Mouse (Mus musculus): ENCODE results near the gene Ddx21. TPM values are rescaled to one million over a fixed set of nuclear protein-coding genes. Genes with fewer than 3 reads are reported as not detected.

Ddx21 gene
- polyA plus RNA-seq, 1 experiment from 2014 or later = 37.1 TPM

- ATAC-seq (replicated peaks; ENCODE audit: low FRiP score, low TSS enrichment, low read depth) (no peak), DNase-seq (ENCODE audit: low spot score) (no peak)
- H3K9me3 ChIP-seq (ENCODE audit: control insufficient read depth, low read length) = no peaks in the 10 kb centered on the region
- H3K4me2 ChIP-seq (ENCODE audit: low read length) = no peak overlapping the region
- H3K9ac ChIP-seq (ENCODE audit: low read length) = no peak overlapping the region
- no peak overlapping the region for H3K27ac ChIP-seq (ENCODE audit: low read depth)
- WGBS = 84% methylated on average over 12 of the region's 12 CpGs
- H3K36me3 ChIP-seq (ENCODE audit: control insufficient read depth, insufficient read depth, low read length) = peaks cover 8% of the 10 kb centered on the region; the same call in 1 of the 2 replicates
- no peak overlapping the region for H3K4me3 ChIP-seq (ENCODE audit: low read depth, low read length)
- no peaks in the 10 kb centered on the region for H3K4me1 ChIP-seq (replicated peaks; ENCODE audit: control insufficient read depth, insufficient read depth, low read length)
- H3K27me3 ChIP-seq (replicated peaks; ENCODE audit: control insufficient read depth, insufficient read depth, low read length) = no peaks in the 10 kb centered on the region
These were observed 48.4 kb downstream of the Ddx21 start for GRCm38 (mm10) chr10:62553611-62554091.

- Histone ChIP-seq H3K9ac (ENCODE audit: low read length) (no peak overlapping the region), H3K4me2 (ENCODE audit: low read length) (no peak overlapping the region), H3K4me3 (ENCODE audit: low read depth, low read length) (no peak overlapping the region), H3K27me3 (replicated peaks; ENCODE audit: control insufficient read depth, insufficient read depth, low read length) (no peaks in the 10 kb centered on the region), H3K9me3 (ENCODE audit: control insufficient read depth, low read length) (no peaks in the 10 kb centered on the region), H3K36me3 (ENCODE audit: control insufficient read depth, insufficient read depth, low read length) (no peaks in the 10 kb centered on the region), H3K4me1 (replicated peaks; ENCODE audit: control insufficient read depth, insufficient read depth, low read length) (no peaks in the 10 kb centered on the region), H3K27ac (ENCODE audit: low read depth) (no peak overlapping the region)
- DNase-seq (ENCODE audit: low spot score) (no peak), ATAC-seq (replicated peaks; ENCODE audit: low FRiP score, low TSS enrichment, low read depth) (no peak)
- 75% methylated on average over 7 of the region's 7 CpGs for WGBS
These were observed 51.2 kb downstream of the Ddx21 start for GRCm38 (mm10) chr10:62550787-62551300.

GRCm38 (mm10) chr10:62549523-62550166, 52.4 kb downstream of the Ddx21 start:
- Histone ChIP-seq H3K27ac (ENCODE audit: low read depth) (no peak overlapping the region), H3K4me1 (replicated peaks; ENCODE audit: control insufficient read depth, insufficient read depth, low read length) (no peaks in the 10 kb centered on the region), H3K9me3 (ENCODE audit: control insufficient read depth, low read length) (no peaks in the 10 kb centered on the region), H3K4me2 (ENCODE audit: low read length) (no peak overlapping the region), H3K27me3 (replicated peaks; ENCODE audit: control insufficient read depth, insufficient read depth, low read length) (no peaks in the 10 kb centered on the region), H3K9ac (ENCODE audit: low read length) (no peak overlapping the region), H3K36me3 (ENCODE audit: control insufficient read depth, insufficient read depth, low read length) (no peaks in the 10 kb centered on the region), H3K4me3 (ENCODE audit: low read depth, low read length) (no peak overlapping the region)
- WGBS = 25% methylated on average over 16 of the region's 16 CpGs
- ATAC-seq (replicated peaks; ENCODE audit: low FRiP score, low TSS enrichment, low read depth) = peak; percentile 55; the same call in 1 of the 2 replicates
- DNase-seq (ENCODE audit: low spot score) = peak; percentile 78

- Histone ChIP-seq H3K9me3 (ENCODE audit: control insufficient read depth, low read length) (no peaks in the 10 kb centered on the region), H3K27me3 (replicated peaks; ENCODE audit: control insufficient read depth, insufficient read depth, low read length) (no peaks in the 10 kb centered on the region), H3K4me1 (replicated peaks; ENCODE audit: control insufficient read depth, insufficient read depth, low read length) (no peaks in the 10 kb centered on the region), H3K4me3 (ENCODE audit: low read depth, low read length) (no peak overlapping the region), H3K9ac (ENCODE audit: low read length) (no peak overlapping the region), H3K4me2 (ENCODE audit: low read length) (no peak overlapping the region), H3K27ac (ENCODE audit: low read depth) (no peak overlapping the region), H3K36me3 (ENCODE audit: control insufficient read depth, insufficient read depth, low read length) (no peaks in the 10 kb centered on the region)
- WGBS = 78% methylated on average over 10 of the region's 10 CpGs
- DNase-seq (ENCODE audit: low spot score) (no peak), ATAC-seq (replicated peaks; ENCODE audit: low FRiP score, low TSS enrichment, low read depth) (no peak)
These were observed 55.6 kb downstream of the Ddx21 start for GRCm38 (mm10) chr10:62546441-62546840.

GRCm38 (mm10) chr10:62545759-62546158, 56.3 kb downstream of the Ddx21 start:
- Histone ChIP-seq H3K4me3 (ENCODE audit: low read depth, low read length) (no peak overlapping the region), H3K4me2 (ENCODE audit: low read length) (no peak overlapping the region), H3K27ac (ENCODE audit: low read depth) (no peak overlapping the region), H3K9me3 (ENCODE audit: control insufficient read depth, low read length) (no peaks in the 10 kb centered on the region), H3K9ac (ENCODE audit: low read length) (no peak overlapping the region), H3K27me3 (replicated peaks; ENCODE audit: control insufficient read depth, insufficient read depth, low read length) (no peaks in the 10 kb centered on the region), H3K4me1 (replicated peaks; ENCODE audit: control insufficient read depth, insufficient read depth, low read length) (no peaks in the 10 kb centered on the region), H3K36me3 (ENCODE audit: control insufficient read depth, insufficient read depth, low read length) (no peaks in the 10 kb centered on the region)
- DNase-seq (ENCODE audit: low spot score) (no peak), ATAC-seq (replicated peaks; ENCODE audit: low FRiP score, low TSS enrichment, low read depth) (no peak)

- Histone ChIP-seq H3K27me3 (replicated peaks; ENCODE audit: control insufficient read depth, insufficient read depth, low read length) (no peaks in the 10 kb centered on the region), H3K27ac (ENCODE audit: low read depth) (no peak overlapping the region), H3K9ac (ENCODE audit: low read length) (no peak overlapping the region), H3K9me3 (ENCODE audit: control insufficient read depth, low read length) (no peaks in the 10 kb centered on the region), H3K4me3 (ENCODE audit: low read depth, low read length) (no peak overlapping the region), H3K4me2 (ENCODE audit: low read length) (no peak overlapping the region), H3K4me1 (replicated peaks; ENCODE audit: control insufficient read depth, insufficient read depth, low read length) (no peaks in the 10 kb centered on the region), H3K36me3 (ENCODE audit: control insufficient read depth, insufficient read depth, low read length) (no peaks in the 10 kb centered on the region)
- no peak for DNase-seq (ENCODE audit: low spot score)
- 86% methylated on average over 4 of the region's 4 CpGs for WGBS
- no peak for ATAC-seq (replicated peaks; ENCODE audit: low FRiP score, low TSS enrichment, low read depth)
These were observed 57.8 kb downstream of the Ddx21 start for GRCm38 (mm10) chr10:62544316-62544715.

GRCm38 (mm10) chr10:62543399-62543808, 58.7 kb downstream of the Ddx21 start:
- Histone ChIP-seq H3K4me2 (ENCODE audit: low read length) (no peak overlapping the region), H3K4me1 (replicated peaks; ENCODE audit: control insufficient read depth, insufficient read depth, low read length) (no peaks in the 10 kb centered on the region), H3K27ac (ENCODE audit: low read depth) (no peak overlapping the region), H3K9ac (ENCODE audit: low read length) (no peak overlapping the region), H3K4me3 (ENCODE audit: low read depth, low read length) (no peak overlapping the region), H3K9me3 (ENCODE audit: control insufficient read depth, low read length) (no peaks in the 10 kb centered on the region), H3K36me3 (ENCODE audit: control insufficient read depth, insufficient read depth, low read length) (no peaks in the 10 kb centered on the region), H3K27me3 (replicated peaks; ENCODE audit: control insufficient read depth, insufficient read depth, low read length) (no peaks in the 10 kb centered on the region)
- no peak for ATAC-seq (replicated peaks; ENCODE audit: low FRiP score, low TSS enrichment, low read depth)
- 82% methylated on average over 12 of the region's 12 CpGs for WGBS
- DNase-seq (ENCODE audit: low spot score) = no peak

GRCm38 (mm10) chr10:62542928-62543327, 59.2 kb downstream of the Ddx21 start:
- H3K4me3 ChIP-seq (ENCODE audit: low read depth, low read length) = no peak overlapping the region
- H3K27me3 ChIP-seq (replicated peaks; ENCODE audit: control insufficient read depth, insufficient read depth, low read length) = no peaks in the 10 kb centered on the region
- no peaks in the 10 kb centered on the region for H3K9me3 ChIP-seq (ENCODE audit: control insufficient read depth, low read length)
- no peaks in the 10 kb centered on the region for H3K4me1 ChIP-seq (replicated peaks; ENCODE audit: control insufficient read depth, insufficient read depth, low read length)
- 91% methylated on average over 8 of the region's 8 CpGs for WGBS
- no peak for DNase-seq (ENCODE audit: low spot score)
- H3K36me3 ChIP-seq (ENCODE audit: control insufficient read depth, insufficient read depth, low read length) = no peaks in the 10 kb centered on the region
- no peak overlapping the region for H3K9ac ChIP-seq (ENCODE audit: low read length)
- no peak overlapping the region for H3K4me2 ChIP-seq (ENCODE audit: low read length)
- no peak for ATAC-seq (replicated peaks; ENCODE audit: low FRiP score, low TSS enrichment, low read depth)
- H3K27ac ChIP-seq (ENCODE audit: low read depth) = no peak overlapping the region

- Histone ChIP-seq H3K27ac (ENCODE audit: low read depth) (no peak overlapping the region), H3K9ac (ENCODE audit: low read length) (no peak overlapping the region), H3K4me3 (ENCODE audit: low read depth, low read length) (no peak overlapping the region), H3K4me1 (replicated peaks; ENCODE audit: control insufficient read depth, insufficient read depth, low read length) (no peaks in the 10 kb centered on the region), H3K27me3 (replicated peaks; ENCODE audit: control insufficient read depth, insufficient read depth, low read length) (no peaks in the 10 kb centered on the region), H3K36me3 (ENCODE audit: control insufficient read depth, insufficient read depth, low read length) (no peaks in the 10 kb centered on the region), H3K9me3 (ENCODE audit: control insufficient read depth, low read length) (no peaks in the 10 kb centered on the region), H3K4me2 (ENCODE audit: low read length) (no peak overlapping the region)
- ATAC-seq (replicated peaks; ENCODE audit: low FRiP score, low TSS enrichment, low read depth) = no peak
- 90% methylated on average over 12 of the region's 12 CpGs for WGBS
- DNase-seq (ENCODE audit: low spot score) = no peak
These were observed 59.6 kb downstream of the Ddx21 start for GRCm38 (mm10) chr10:62542507-62542906.
